Mouse (Mus musculus): ENCODE results near the gene Gdi1.
"Not testable (repeated sequence)": the region's sequence is repeated elsewhere in the genome, so short reads cannot be mapped to it uniquely, and the experiment has no call there.

Gene Gdi1

DNA sequence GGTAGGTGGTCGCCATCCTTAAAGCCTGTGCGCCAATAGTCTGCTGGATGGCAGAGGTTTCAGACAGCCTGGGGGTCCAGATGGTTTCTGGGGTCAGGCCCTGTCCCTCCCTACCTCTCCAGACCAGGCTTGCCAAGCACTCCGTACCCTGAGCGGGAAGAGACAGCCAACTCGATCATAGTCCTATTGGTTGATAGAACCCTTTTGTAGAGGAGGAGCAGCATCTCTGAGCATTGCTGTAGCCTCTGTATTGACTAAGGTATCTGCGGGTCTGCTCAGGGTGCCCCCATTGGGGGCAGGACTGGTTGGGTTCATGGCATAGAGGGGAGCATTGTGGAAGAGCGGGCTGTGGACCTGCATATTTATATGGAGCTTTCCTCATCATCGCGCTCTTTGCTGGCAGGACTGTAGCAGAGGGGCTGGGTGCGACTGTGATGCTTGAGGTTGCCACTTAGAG, 24.4 kb downstream of the Gdi1 start:
- DNase-seq (ENCODE audit: low spot score), result no peak

DNA sequence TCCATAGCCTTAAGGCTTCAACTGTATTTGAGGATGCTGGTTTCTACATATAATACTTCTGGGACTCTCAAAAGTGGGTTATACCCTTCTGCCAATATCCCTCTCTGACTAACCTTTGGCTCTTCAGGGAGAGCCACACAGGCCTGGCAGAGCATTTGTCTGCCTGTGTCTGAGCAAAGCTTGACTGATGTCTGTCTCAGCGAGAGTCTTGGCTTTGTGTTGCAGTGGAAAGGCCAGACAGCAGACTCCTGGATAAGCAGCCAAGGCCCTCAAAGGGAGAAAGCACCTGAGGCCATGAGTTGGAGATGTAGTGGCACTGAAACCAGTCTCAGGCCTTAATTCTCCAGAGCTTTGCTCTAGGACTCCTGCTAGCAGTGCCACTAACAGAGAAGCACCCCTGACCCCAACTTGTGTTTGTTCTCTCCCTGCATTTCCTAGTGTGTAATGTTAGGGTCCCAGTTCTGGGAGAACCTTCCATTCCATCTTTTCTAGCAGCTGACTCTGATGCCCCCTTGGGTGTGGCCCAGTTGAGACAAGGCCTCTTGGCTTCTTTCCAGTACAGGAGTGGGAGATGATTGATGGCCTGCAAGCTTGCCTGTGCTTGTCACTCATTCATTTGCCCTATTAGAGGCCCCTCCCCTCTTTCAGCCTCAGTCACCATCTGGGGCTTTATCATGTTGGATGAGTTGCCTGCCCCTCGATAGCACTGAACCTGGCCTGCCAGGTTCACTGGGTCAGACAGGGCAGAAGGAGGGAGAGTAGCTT, 25.6 kb downstream of the Gdi1 start:
- DNase-seq (ENCODE audit: low spot score), result no peak

DNA sequence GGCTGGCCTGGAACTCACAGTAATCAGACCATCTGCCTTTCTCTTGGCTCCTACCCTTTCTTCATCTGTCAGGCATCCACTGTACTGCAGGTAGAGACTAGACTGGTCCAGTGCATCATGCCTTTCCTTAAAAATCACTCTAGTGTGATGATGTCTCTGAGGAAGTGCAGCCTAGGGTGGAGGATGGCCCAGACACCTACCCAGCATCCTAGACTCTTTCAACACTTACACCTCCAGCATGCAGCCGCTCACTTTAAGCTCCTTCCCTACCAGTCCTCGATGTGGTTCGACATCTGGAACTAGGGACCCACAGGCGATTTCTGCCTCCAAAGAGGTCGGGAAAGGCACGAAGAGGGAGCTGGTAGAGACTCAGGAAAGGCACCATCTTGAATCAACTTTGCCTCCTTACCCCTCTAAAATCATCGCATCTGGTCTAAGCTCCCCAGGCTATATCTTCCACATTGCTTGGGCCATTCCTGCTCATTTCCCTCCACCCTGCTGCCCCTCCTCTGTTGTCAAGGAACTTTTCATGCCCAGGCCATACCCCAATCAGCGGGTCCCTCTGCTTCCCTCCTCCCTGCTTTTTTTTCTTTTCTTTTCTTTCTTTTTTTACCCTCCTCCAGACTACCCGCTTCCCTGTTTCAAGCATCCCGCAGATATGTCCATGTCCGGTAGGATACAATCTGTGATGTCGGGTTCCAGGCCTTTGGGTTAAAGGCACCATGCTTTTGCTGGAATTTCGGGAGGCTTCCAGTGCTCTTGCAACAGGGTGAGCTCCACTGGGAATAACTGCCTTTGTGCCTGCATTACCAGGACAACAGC, 48.1 kb downstream of the Gdi1 start:
- DNase-seq (ENCODE audit: low spot score), result no peak

DNA sequence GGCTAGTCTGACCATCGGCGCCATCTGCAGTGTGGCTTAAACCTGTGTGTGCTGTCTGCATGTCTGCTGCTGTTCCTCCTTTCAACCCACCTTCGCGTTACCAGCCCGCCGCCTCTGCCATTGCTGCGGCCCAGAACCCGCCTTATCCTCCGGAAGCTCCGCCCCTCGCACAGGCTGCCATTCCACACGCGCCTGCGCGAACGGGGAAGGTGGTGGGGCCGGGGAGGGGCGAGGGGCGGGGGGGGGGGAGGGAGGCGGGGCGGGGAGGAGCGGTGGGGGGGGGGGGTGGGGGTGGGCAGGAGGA, 48.6 kb downstream of the Gdi1 start, which contains the start of gene Lage3:
TSS of gene Lage3 (minus strand) at position 152 of the 304 bp plus-strand sequence.
- DNase-seq (ENCODE audit: low spot score), result peak; percentile 80

DNA sequence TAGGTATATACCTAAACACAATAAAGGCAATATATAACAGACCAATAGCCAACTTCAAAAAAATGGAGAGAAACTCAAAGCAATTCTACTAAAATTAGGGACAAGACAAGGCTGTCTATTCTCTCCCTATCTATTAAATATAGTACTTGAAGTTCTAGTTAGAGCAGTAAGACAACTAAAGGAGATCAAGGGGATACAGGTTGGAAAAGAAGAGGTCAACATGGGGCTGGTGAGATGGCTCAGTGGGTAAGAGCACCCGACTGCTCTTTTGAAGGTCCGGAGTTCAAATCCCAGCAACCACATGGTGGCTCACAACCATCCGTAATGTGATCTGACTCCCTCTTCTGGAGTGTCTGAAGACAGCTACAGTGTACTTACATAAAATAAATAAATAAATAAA, 52.3 kb downstream of the Gdi1 start:
- DNase-seq (ENCODE audit: low spot score), result not testable (repeated sequence)

DNA sequence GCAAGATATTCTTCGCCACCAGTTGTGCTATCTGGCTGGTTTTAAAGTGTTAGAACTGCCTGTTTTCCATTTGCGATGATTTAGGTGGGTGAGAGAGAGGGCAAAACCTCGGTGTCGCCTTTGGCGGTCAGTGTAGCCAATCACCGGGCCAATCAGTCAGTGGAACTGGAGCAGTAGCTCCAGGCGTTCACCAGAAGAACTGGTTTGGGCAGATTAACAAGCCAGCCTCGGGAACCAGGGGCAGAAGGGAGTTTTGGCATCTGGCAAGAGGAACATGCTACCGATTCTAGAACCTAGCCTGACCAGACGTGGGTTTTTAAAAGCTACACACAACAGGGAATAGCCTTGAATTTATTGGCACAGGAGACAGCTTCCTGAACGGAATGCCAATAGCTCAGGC, 54.4 kb downstream of the Gdi1 start:
- DNase-seq (ENCODE audit: low spot score), result no peak

Measured in ovary, postnatal 36 days (tissue).